Mouse (Mus musculus): ENCODE data around the gene Gm20388. TPM values are rescaled to one million over a fixed set of nuclear protein-coding genes. Genes with fewer than 3 reads are reported as not detected.

Gm20388 gene
- polyA plus RNA-seq, 1 experiment from 2014 or later = not detected

DNA sequence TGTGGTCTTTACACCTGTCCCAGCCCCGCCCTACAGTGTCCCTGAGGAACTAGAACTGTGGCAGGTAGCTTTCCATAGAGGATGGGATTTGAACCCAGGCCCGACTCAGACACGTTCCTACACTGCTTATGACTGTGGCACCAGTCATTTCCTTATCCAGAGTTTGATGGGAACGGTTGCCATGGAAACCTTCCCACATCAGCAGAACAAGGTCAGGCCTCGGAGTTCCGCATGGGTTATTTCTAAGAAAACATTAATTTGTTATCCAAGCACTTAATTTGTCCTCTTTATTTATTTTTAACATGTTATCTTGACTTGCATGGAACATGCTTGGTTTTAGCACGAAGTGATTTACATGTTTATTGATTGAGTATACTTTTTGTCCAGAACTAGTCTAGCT is 91.1 kb downstream of the Gm20388 start:
- Histone ChIP-seq H3K9me3 (ENCODE audit: control insufficient read depth, low read length) (no peaks in the 10 kb centered on the region), H3K27me3 (ENCODE audit: control insufficient read depth, insufficient read depth, low read length) (no peaks in the 10 kb centered on the region), H3K36me3 (ENCODE audit: control insufficient read depth, insufficient read depth, low read length) (no peaks in the 10 kb centered on the region), H3K4me1 (ENCODE audit: control insufficient read depth in 2 of 2, insufficient read depth in 2 of 2, low read length in 2 of 2) (peaks cover 6 to 7% of the 10 kb centered on the region in 2 experiments; a peak in 2 of 4 replicates), H3K4me3 (ENCODE audit: control insufficient read depth in 1 of 2, insufficient read depth in 1 of 2, low read depth in 1 of 2, low read length in 2 of 2) (no peak overlapping the region), H3K4me2 (ENCODE audit: low read length) (no peak overlapping the region), H3K9ac (ENCODE audit: low read length) (no peak overlapping the region), H3K27ac (replicated peaks in 1 of 2; ENCODE audit: control insufficient read depth in 1 of 2, insufficient read depth in 1 of 2, low read depth in 2 of 2, low read length in 2 of 2) (no peak overlapping the region)
- ATAC-seq (ENCODE audit: insufficient number of reproducible peaks, insufficient read depth, low FRiP score, low read depth) = no peak
- WGBS = 81% methylated on average over 7 of the region's 7 CpGs

DNA sequence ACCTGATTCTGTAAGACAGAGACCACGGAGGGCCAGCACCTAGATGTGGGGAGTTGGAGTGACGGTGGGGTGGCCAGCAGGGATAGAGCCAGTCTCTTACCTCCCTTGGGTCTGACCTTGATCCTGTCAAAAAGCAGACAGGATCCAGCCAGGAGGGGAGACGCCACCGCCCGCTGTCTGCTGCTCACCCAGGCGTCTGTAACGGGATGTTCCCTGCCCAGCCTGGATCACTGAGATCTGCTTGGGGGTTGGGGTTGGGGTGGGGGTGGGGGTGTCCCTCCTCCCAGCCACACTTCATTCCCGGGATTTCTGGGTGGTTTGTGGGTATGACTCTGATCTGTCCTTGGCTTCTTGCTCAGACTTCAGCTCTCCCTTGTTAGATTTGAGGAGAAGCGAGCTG is 91.7 kb downstream of the Gm20388 start:
- peaks cover 6 to 7% of the 10 kb centered on the region in 2 experiments; a peak in 2 of 4 replicates for H3K4me1 ChIP-seq (ENCODE audit: control insufficient read depth in 2 of 2, insufficient read depth in 2 of 2, low read length in 2 of 2)
- no peaks in the 10 kb centered on the region for H3K36me3 ChIP-seq (ENCODE audit: control insufficient read depth, insufficient read depth, low read length)

GRCm38 (mm10) chr8:120004154-120004702 is 93.6 kb downstream of the Gm20388 start:
- no peak overlapping the region for H3K4me2 ChIP-seq (ENCODE audit: low read length)
- H3K4me1 ChIP-seq (ENCODE audit: control insufficient read depth in 2 of 2, insufficient read depth in 2 of 2, low read length in 2 of 2) = peaks cover 6 to 7% of the 10 kb centered on the region in 2 experiments; a peak in 2 of 4 replicates
- no peak overlapping the region for H3K9ac ChIP-seq (ENCODE audit: low read length)
- no peaks in the 10 kb centered on the region for H3K9me3 ChIP-seq (ENCODE audit: control insufficient read depth, low read length)
- 28% methylated on average over 14 of the region's 14 CpGs for WGBS
- ATAC-seq (ENCODE audit: insufficient number of reproducible peaks, insufficient read depth, low FRiP score, low read depth) = no peak; the same call in 1 of the 2 replicates
- H3K36me3 ChIP-seq (ENCODE audit: control insufficient read depth, insufficient read depth, low read length) = no peaks in the 10 kb centered on the region
- no peak overlapping the region for H3K27ac ChIP-seq (replicated peaks in 1 of 2; ENCODE audit: control insufficient read depth in 1 of 2, insufficient read depth in 1 of 2, low read depth in 2 of 2, low read length in 2 of 2)
- peaks cover 4% of the 10 kb centered on the region; the same call in 1 of the 2 replicates for H3K27me3 ChIP-seq (ENCODE audit: control insufficient read depth, insufficient read depth, low read length)
- H3K4me3 ChIP-seq (ENCODE audit: control insufficient read depth in 1 of 2, insufficient read depth in 1 of 2, low read depth in 1 of 2, low read length in 2 of 2) = no peak overlapping the region

More for the DNA sequence above, 91.7 kb downstream of the Gm20388 start:
- Histone ChIP-seq H3K27ac (replicated peaks in 1 of 2; ENCODE audit: control insufficient read depth in 1 of 2, insufficient read depth in 1 of 2, low read depth in 2 of 2, low read length in 2 of 2) (no peak overlapping the region), H3K9ac (ENCODE audit: low read length) (0 out of 2 replicates have a peak overlapping the region, but pooled peaks have one; percentile 30), H3K4me3 (ENCODE audit: control insufficient read depth in 1 of 2, insufficient read depth in 1 of 2, low read depth in 1 of 2, low read length in 2 of 2) (no peak overlapping the region), H3K27me3 (ENCODE audit: control insufficient read depth, insufficient read depth, low read length) (no peaks in the 10 kb centered on the region), H3K9me3 (ENCODE audit: control insufficient read depth, low read length) (no peaks in the 10 kb centered on the region), H3K4me2 (ENCODE audit: low read length) (no peak overlapping the region)
- WGBS = 45% methylated on average over 9 of the region's 9 CpGs
- ATAC-seq (ENCODE audit: insufficient number of reproducible peaks, insufficient read depth, low FRiP score, low read depth) = no peak

GRCm38 (mm10) chr8:120004705-120005381 is 94.2 kb downstream of the Gm20388 start:
- no peaks in the 10 kb centered on the region for H3K9me3 ChIP-seq (ENCODE audit: control insufficient read depth, low read length)
- no peak overlapping the region for H3K4me3 ChIP-seq (ENCODE audit: control insufficient read depth in 1 of 2, insufficient read depth in 1 of 2, low read depth in 1 of 2, low read length in 2 of 2)
- no peaks in the 10 kb centered on the region for H3K36me3 ChIP-seq (ENCODE audit: control insufficient read depth, insufficient read depth, low read length)
- peaks cover 6 to 7% of the 10 kb centered on the region in 2 experiments; a peak in 2 of 4 replicates for H3K4me1 ChIP-seq (ENCODE audit: control insufficient read depth in 2 of 2, insufficient read depth in 2 of 2, low read length in 2 of 2)
- ATAC-seq (ENCODE audit: insufficient number of reproducible peaks, insufficient read depth, low FRiP score, low read depth) = no peak
- H3K9ac ChIP-seq (ENCODE audit: low read length) = no peak overlapping the region
- no peak overlapping the region for H3K4me2 ChIP-seq (ENCODE audit: low read length)
- 59% methylated on average over 2 of the region's 2 CpGs for WGBS
- peaks cover 4% of the 10 kb centered on the region; the same call in 1 of the 2 replicates for H3K27me3 ChIP-seq (ENCODE audit: control insufficient read depth, insufficient read depth, low read length)
- 0 out of 4 replicates have a peak overlapping the region, but pooled peaks of 1 of the 2 experiments have one; percentile 15 for H3K27ac ChIP-seq (replicated peaks in 1 of 2; ENCODE audit: control insufficient read depth in 1 of 2, insufficient read depth in 1 of 2, low read depth in 2 of 2, low read length in 2 of 2)

DNA sequence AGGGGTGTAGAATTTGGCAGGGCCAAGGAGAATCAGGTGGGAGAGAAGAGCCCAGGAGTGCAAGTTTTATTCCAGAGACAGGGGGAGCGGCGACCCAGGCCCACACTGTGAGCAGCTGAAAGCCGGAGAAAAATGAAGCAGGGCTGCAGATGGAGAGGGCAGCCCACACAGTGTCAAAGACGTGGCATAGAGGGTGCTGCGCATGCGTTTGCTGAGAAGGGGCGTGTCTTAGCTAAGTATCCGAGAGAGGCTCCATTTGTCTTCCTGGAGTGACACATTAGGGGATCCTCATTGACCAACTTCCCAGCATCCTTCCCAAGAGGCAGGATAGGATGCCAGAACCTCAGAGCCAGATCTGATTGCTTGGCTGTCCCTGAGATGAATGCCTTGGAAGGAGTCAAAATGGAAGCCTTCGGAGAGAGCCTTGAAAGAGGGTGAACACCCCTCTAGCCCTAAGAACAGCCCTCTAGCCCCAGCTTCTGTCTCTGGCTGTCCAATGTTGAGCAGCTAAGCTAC is 96.1 kb downstream of the Gm20388 start:
- no peak overlapping the region for H3K9ac ChIP-seq (ENCODE audit: low read length)
- no peak overlapping the region for H3K4me2 ChIP-seq (ENCODE audit: low read length)
- WGBS = 40% methylated on average over 9 of the region's 9 CpGs
- no peaks in the 10 kb centered on the region for H3K9me3 ChIP-seq (ENCODE audit: control insufficient read depth, low read length)
- peaks cover 4% of the 10 kb centered on the region; the same call in 1 of the 2 replicates for H3K27me3 ChIP-seq (ENCODE audit: control insufficient read depth, insufficient read depth, low read length)
- no peak overlapping the region for H3K27ac ChIP-seq (replicated peaks in 1 of 2; ENCODE audit: control insufficient read depth in 1 of 2, insufficient read depth in 1 of 2, low read depth in 2 of 2, low read length in 2 of 2)
- H3K36me3 ChIP-seq (ENCODE audit: control insufficient read depth, insufficient read depth, low read length) = no peaks in the 10 kb centered on the region
- no peak for ATAC-seq (ENCODE audit: insufficient number of reproducible peaks, insufficient read depth, low FRiP score, low read depth)
- H3K4me1 ChIP-seq (ENCODE audit: control insufficient read depth in 2 of 2, insufficient read depth in 2 of 2, low read length in 2 of 2) = peaks cover 6 to 7% of the 10 kb centered on the region in 2 experiments; a peak in 2 of 4 replicates
- H3K4me3 ChIP-seq (ENCODE audit: control insufficient read depth in 1 of 2, insufficient read depth in 1 of 2, low read depth in 1 of 2, low read length in 2 of 2) = no peak overlapping the region

DNA sequence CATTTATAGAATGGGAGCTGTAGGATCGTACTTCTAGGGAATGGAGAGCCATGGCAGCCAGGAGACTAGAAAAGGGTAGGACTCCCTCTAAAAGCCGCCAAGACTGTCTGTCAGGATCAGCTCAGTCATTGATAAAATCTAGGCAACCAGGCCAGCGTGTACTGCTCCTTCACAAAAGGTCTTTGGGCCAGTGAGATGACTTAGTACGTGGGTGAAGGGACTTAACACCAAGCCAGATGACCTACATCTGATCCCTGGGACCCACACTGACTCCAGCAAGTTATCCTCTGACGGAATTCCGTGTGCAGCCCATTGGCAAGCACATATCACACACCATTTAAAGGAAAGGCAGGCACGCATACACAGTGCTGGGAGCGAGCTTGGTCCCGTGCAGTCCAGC is 96.5 kb downstream of the Gm20388 start:
- Histone ChIP-seq H3K9ac (ENCODE audit: low read length) (no peak overlapping the region), H3K4me2 (ENCODE audit: low read length) (no peak overlapping the region), H3K36me3 (ENCODE audit: control insufficient read depth, insufficient read depth, low read length) (no peaks in the 10 kb centered on the region), H3K4me3 (ENCODE audit: control insufficient read depth in 1 of 2, insufficient read depth in 1 of 2, low read depth in 1 of 2, low read length in 2 of 2) (no peak overlapping the region), H3K27me3 (ENCODE audit: control insufficient read depth, insufficient read depth, low read length) (peaks cover 4% of the 10 kb centered on the region; the same call in 1 of the 2 replicates), H3K9me3 (ENCODE audit: control insufficient read depth, low read length) (no peaks in the 10 kb centered on the region), H3K27ac (replicated peaks in 1 of 2; ENCODE audit: control insufficient read depth in 1 of 2, insufficient read depth in 1 of 2, low read depth in 2 of 2, low read length in 2 of 2) (no peak overlapping the region), H3K4me1 (ENCODE audit: control insufficient read depth in 2 of 2, insufficient read depth in 2 of 2, low read length in 2 of 2) (peaks cover 6 to 7% of the 10 kb centered on the region in 2 experiments; a peak in 2 of 4 replicates)
- no peak for ATAC-seq (ENCODE audit: insufficient number of reproducible peaks, insufficient read depth, low FRiP score, low read depth)
- WGBS = 70% methylated on average over 9 of the region's 9 CpGs

GRCm38 (mm10) chr8:120009284-120009683 is 98.6 kb downstream of the Gm20388 start:
- H3K9ac ChIP-seq (ENCODE audit: low read length) = no peak overlapping the region
- H3K36me3 ChIP-seq (ENCODE audit: control insufficient read depth, insufficient read depth, low read length) = no peaks in the 10 kb centered on the region
- H3K4me1 ChIP-seq (ENCODE audit: control insufficient read depth in 2 of 2, insufficient read depth in 2 of 2, low read length in 2 of 2) = peaks cover 8 to 10% of the 10 kb centered on the region in 2 experiments; a peak in 3 of 4 replicates
- no peak overlapping the region for H3K4me2 ChIP-seq (ENCODE audit: low read length)
- no peaks in the 10 kb centered on the region for H3K9me3 ChIP-seq (ENCODE audit: control insufficient read depth, low read length)
- H3K27me3 ChIP-seq (ENCODE audit: control insufficient read depth, insufficient read depth, low read length) = peaks cover 4% of the 10 kb centered on the region; the same call in 1 of the 2 replicates
- no peak for ATAC-seq (ENCODE audit: insufficient number of reproducible peaks, insufficient read depth, low FRiP score, low read depth)
- WGBS = 68% methylated on average over 6 of the region's 6 CpGs
- no peak overlapping the region for H3K4me3 ChIP-seq (ENCODE audit: control insufficient read depth in 1 of 2, insufficient read depth in 1 of 2, low read depth in 1 of 2, low read length in 2 of 2)
- H3K27ac ChIP-seq (replicated peaks in 1 of 2; ENCODE audit: control insufficient read depth in 1 of 2, insufficient read depth in 1 of 2, low read depth in 2 of 2, low read length in 2 of 2) = no peak overlapping the region

Data from heart, embryonic 14.5 days (tissue).